Mouse (Mus musculus) T-helper 1 cell (primary cell): ENCODE results near the gene Dtx1.

ENCODE experiments used
- in situ Hi-C: fragments of 300-600 bp; cut with MboI, MseI; formaldehyde crosslinking; loops from one replicate; pipeline ENCODE4 v1.15.1; 2025; ENCODE audit warnings: high pct_unique_total_duplicates

Gene Dtx1

GRCm38 (mm10) chr5:120643365-120644085, 68.2 kb downstream of the Dtx1 start:
- in situ Hi-C loops: no loop called here

GRCm38 (mm10) chr5:120640094-120640493, 71.6 kb downstream of the Dtx1 start:
- in situ Hi-C loops: no loop called here

GRCm38 (mm10) chr5:120635633-120636032, 76.1 kb downstream of the Dtx1 start:
- in situ Hi-C loops: no loop called here

GRCm38 (mm10) chr5:120634860-120635259, 76.9 kb downstream of the Dtx1 start:
- in situ Hi-C loops: no loop called here

- in situ Hi-C loops: no loop called here
These were observed 77.6 kb downstream of the Dtx1 start, which contains the start of gene Cfap73 for GRCm38 (mm10) chr5:120634131-120634530. TSS of gene Cfap73 (minus strand) at chr5:120634235.

- in situ Hi-C loops: no loop called here
These were observed 79.8 kb downstream of the Dtx1 start for GRCm38 (mm10) chr5:120631892-120632291.

GRCm38 (mm10) chr5:120631128-120631527, 80.6 kb downstream of the Dtx1 start:
- in situ Hi-C loops: no loop called here
